Mouse (Mus musculus) right cerebral cortex, adult 18-20 months (tissue): ENCODE data around the gene Crygf.
"Not testable (repeated sequence)": the region's sequence is repeated elsewhere in the genome, so short reads cannot be mapped to it uniquely, and the experiment has no call there.

Experiments
- DNase-seq: peaks from one replicate; pipeline ENCODE4 v3.0.0; 2022; ENCODE audit warnings: mixed read lengths

Crygf gene

DNA sequence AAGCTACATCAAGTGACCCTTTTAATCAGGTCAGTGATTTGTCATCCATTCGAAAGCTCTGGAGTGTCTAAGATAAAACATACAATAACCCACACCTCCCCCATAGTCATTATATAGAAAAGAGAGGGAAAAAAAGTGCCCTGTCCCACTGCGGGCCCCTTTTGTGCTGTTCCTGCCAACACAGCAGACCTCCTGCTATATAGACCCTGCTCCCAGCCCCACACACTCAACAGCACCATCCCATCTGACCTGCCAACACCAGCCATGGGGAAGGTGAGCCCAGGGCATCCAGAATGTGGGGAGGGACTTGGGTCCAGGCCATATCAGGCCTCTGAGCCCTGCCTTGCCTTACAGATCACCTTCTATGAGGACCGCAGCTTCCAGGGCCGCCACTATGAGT lies at the start of gene Crygf:
TSS of gene Crygf (plus strand) at position 227 of the 400 bp plus-strand sequence.
- no peak for DNase-seq

DNA sequence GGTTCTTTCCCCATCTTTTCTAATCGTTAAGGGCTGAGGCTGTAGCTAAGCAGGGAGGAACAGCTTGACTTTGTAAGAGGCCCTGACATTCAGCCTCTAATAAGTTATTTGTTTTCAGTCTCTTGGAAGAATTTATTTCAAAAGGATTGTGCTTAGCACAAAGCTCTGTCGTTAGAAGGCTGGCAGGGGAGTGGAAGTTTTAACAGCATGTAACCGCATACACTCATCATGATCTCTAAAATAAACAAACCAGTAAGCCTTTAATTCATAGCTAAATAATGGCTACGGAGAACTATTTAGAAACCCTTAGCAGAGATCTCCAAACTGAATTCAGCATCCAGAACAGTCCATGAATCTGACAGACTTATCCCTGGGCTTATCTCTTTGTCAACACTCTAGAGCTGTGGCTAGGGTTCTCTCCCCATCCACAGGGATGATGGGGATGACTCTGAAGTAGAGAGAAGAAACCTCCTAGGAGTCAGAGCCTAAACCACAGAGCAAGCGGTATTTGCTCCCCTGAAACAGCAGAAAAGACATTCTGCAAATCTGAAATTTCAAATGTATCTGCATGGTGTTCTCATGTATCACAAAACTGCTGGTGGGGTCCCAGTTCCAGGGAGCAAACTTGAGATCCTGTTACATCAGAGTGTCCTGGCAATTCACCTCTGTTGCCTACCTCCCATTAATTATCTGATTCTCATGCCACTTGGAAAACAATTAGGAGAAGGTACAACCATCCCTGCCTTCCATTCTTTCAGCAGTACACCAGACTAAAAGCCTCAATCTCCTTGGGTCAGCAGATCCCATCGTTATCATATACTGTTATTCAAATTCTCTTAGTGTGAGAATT lies 734 bp upstream of the Crygf start:
- no peak for DNase-seq

DNA sequence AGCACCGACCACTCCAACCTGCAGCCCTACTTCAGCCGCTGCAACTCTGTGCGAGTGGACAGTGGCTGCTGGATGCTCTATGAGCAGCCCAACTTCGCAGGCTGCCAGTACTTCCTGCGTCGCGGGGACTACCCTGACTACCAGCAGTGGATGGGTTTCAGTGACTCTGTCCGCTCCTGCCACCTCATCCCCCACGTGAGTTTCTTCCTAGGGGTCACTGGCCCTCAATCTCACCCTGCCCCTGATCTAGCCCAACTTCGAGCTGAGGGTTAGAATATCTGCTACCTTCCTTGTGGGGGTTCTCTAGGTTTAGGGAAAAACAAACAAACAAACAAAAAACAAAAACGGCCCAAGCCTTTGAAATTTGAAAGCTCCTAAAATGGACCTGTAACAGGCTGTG lies 376 bp downstream of the Crygf start:
- not testable (repeated sequence) for DNase-seq

DNA sequence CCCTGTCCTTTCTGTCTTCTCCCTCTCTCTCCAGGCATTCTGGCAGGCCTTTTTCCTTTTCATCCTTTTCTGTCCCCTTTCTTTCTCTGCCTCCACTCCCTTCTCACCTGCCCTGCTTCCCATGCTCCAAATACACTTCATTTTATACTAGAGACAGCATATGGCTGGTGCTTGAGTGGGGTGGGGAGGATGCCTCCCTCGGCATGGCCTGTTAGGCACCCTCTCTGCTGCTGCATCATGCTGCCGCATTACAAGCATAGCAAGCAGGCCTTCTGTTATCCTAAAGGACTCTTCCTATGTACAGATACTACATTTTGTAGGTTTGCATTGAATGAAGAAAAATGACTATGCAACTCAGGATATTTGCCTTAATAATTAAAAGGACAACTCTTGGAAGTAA lies 3.7 kb downstream of the Crygf start:
- no peak for DNase-seq

DNA sequence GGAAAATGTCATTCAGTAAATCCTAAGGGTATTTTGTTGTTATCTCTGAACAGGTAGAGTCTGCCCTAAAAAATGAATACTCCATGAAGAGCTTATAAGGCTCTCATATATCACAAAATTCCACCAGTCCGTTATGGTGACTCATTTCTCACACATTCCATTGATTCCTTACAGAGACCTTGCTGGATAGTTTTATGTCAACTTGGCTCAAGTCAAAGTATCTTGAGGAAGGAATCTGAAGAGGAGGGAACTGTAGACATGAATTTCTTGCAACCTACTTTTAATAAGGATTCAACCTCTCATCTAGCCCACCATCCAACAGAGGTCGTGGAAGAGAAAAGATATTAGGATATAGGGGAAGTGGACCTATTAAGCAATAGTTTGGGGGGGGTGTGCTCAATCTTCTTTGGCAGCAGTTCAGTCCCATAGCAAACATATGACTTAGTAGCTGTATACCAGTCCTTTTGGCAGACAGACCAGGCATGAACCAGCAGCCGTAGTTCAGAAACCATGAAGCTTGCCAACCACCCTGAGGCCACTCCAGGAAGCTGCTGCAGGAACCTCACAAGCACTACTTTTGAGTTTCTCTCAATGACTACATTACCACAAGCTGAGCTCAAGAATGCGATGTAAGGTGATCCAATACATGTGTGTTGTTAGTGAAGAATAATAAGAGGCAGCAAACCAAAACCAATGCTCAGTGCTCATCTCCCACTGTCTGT lies 5.9 kb downstream of the Crygf start:
- no peak for DNase-seq
